Mouse (Mus musculus) small intestine, adult 2 months (tissue): Measurements from ENCODE around the gene Cacna1c. TPM values are rescaled to one million over a fixed set of nuclear protein-coding genes. Genes with fewer than 3 reads are reported as not detected.

Source experiments
- H3K27ac ChIP-seq: fragments of 200-500 bp; 2 replicates; pipeline ENCODE4 v1.5.1; 2012; ENCODE audit warnings: low read depth, low read length, control low read depth, inconsistent platforms; ENCODE audit not compliant: insufficient read depth
- H3K27me3 ChIP-seq: fragments of 200-500 bp; 2 replicates; pipeline ENCODE4 v1.6.1; 2012; ENCODE audit warnings: mild to moderate bottlenecking, moderate library complexity, low read length, inconsistent platforms; ENCODE audit not compliant: control insufficient read depth, insufficient read depth
- H3K36me3 ChIP-seq: fragments of 200-500 bp; 2 replicates; pipeline ENCODE4 v1.6.1; 2012; ENCODE audit warnings: mild to moderate bottlenecking, low read length, control low read depth, inconsistent platforms; ENCODE audit not compliant: control insufficient read depth, insufficient read depth
- H3K4me1 ChIP-seq: fragments of 200-500 bp; 2 replicates; pipeline ENCODE4 v1.6.1; 2012; ENCODE audit warnings: low read length, inconsistent platforms, mixed read lengths; ENCODE audit not compliant: control insufficient read depth, insufficient read depth, insufficient read length
- H3K4me3 ChIP-seq: fragments of 200-500 bp; 2 replicates; pipeline ENCODE4 v1.5.1; 2012; ENCODE audit warnings: low read depth, mild to moderate bottlenecking, control low read depth, inconsistent platforms, low read length, moderate library complexity
- CTCF ChIP-seq: fragments of 200-500 bp; IDR thresholded peaks from 2 replicates; pipeline ENCODE4 v1.5.1; 2012; ENCODE audit warnings: low read depth, mild to moderate bottlenecking, control low read depth, inconsistent platforms, low read length, moderate library complexity, mixed read lengths; ENCODE audit not compliant: insufficient replicate concordance, insufficient read length; ENCODE audit errors: extremely low read depth
- POLR2A ChIP-seq: fragments of 200-500 bp; IDR thresholded peaks from 2 replicates; pipeline ENCODE4 v1.6.1; 2012; ENCODE audit warnings: low read depth, mild to moderate bottlenecking, control low read depth, inconsistent platforms, low read length, moderate library complexity
- WGBS: fragments of 180-500 bp; shearing (Covaris S2); methylation state at CpG from one replicate; pipeline ENCODE4 v1.1.7; 2018; 5-methylcytosine and 5-hydroxymethylcytosine counted together
- polyA plus RNA-seq: library from polyadenylated mRNA; depleted of rRNA; stranded (reverse); fragments of >200 nt; gene quantifications from 2 replicates; pipeline ENCODE4 v1.2.3, GENCODE M21; 2012

The Cacna1c gene
- polyA plus RNA-seq, 1 experiment = 2.6 TPM

- WGBS = 50% methylated on average over 2 of the region's 2 CpGs
- Histone ChIP-seq H3K27me3 (no peaks in the 10 kb centered on the region), H3K36me3 (no peaks in the 10 kb centered on the region), H3K4me3 (no peak overlapping the region), H3K27ac (no peak overlapping the region), H3K4me1 (no peaks in the 10 kb centered on the region)
- TF ChIP-seq CTCF (no peak), POLR2A (no peak)
Observed at GRCm38 (mm10) chr6:118923926-118924325, 272.3 kb downstream of the Cacna1c start.

DNA sequence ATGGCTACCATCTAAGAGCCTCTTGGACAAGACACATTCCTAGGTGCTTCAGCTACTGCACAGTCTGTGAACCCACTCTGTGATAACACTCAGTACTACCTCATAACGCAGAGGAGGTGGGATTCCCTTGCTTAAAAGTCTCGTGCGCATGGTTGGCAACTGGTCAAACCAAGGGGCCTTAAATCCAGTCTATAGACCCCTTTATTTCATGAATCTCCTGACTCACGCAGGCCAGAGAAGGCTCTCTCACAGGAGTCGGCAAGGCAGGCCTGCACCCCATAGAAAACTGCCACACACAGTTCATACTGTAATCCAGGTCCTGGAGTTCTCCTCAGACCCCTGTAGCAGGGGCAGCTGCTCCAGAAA lies 273.0 kb downstream of the Cacna1c start:
- Histone ChIP-seq H3K36me3 (no peaks in the 10 kb centered on the region), H3K27ac (no peak overlapping the region), H3K4me1 (no peaks in the 10 kb centered on the region), H3K4me3 (no peak overlapping the region), H3K27me3 (no peaks in the 10 kb centered on the region)
- no peak for TF ChIP-seq POLR2A
- no peak for TF ChIP-seq CTCF
- WGBS = 79% methylated on average over 5 of the region's 5 CpGs

- Histone ChIP-seq H3K36me3 (no peaks in the 10 kb centered on the region), H3K27ac (no peak overlapping the region), H3K27me3 (no peaks in the 10 kb centered on the region), H3K4me3 (no peak overlapping the region), H3K4me1 (no peaks in the 10 kb centered on the region)
- TF ChIP-seq CTCF (peak; percentile 90), POLR2A (no peak)
- 24% methylated on average over 13 of the region's 13 CpGs for WGBS
Observed at GRCm38 (mm10) chr6:118922328-118923211, 273.6 kb downstream of the Cacna1c start.

- H3K4me1 ChIP-seq = no peaks in the 10 kb centered on the region
- WGBS = 69% methylated on average over 4 of the region's 4 CpGs
- H3K27me3 ChIP-seq = no peaks in the 10 kb centered on the region
- TF ChIP-seq CTCF = no peak
- TF ChIP-seq POLR2A = no peak
- no peaks in the 10 kb centered on the region for H3K36me3 ChIP-seq
- no peak overlapping the region for H3K27ac ChIP-seq
- no peak overlapping the region for H3K4me3 ChIP-seq
Observed at GRCm38 (mm10) chr6:118908176-118908575, 288.0 kb downstream of the Cacna1c start.

DNA sequence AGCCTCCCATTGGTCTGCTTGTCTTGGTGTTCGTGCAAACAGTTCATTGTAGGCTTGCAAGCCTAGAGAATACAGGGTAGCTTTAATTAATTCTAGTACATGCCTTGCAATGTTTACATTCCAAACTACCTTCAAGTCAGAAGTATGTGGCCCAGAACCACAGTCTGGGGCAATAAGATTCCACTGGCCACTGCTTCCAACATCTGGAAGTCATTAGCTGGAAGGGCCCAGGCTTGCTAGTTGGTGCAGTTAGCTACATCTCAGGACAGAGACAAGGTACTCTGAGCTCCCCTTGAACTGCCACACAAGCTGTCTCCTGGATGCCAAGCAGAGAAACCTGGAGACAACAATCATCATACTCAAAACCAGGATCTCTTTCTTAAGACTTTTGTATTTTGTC lies 288.5 kb downstream of the Cacna1c start:
- no peaks in the 10 kb centered on the region for H3K4me1 ChIP-seq
- H3K27ac ChIP-seq = no peak overlapping the region
- H3K4me3 ChIP-seq = no peak overlapping the region
- TF ChIP-seq CTCF = no peak
- no peak for TF ChIP-seq POLR2A
- WGBS = 32% methylated on average over 1 of the region's 1 CpGs
- no peaks in the 10 kb centered on the region for H3K27me3 ChIP-seq
- H3K36me3 ChIP-seq = no peaks in the 10 kb centered on the region

- H3K36me3 ChIP-seq = no peaks in the 10 kb centered on the region
Observed at GRCm38 (mm10) chr6:118906878-118907277, 289.3 kb downstream of the Cacna1c start.

DNA sequence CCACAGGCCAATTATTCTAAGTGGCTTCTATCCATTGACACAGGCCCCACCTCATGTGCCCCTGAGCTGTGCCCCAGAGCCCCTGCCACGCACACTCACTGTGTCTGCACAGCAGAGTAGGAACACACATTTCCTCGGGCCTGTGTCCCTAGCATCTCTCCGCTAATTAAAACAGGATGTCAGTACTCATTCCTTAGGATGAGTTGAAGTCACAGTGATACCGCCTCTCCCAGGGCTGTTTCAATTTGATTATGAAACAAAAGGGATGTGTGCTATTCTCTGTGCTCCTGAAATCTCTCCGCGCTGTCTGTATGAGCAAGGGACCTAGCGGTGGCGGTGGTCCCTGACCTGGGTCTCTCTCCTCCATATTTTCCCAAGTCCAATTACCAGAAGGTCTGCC lies 296.5 kb downstream of the Cacna1c start:
- H3K4me1 ChIP-seq = no peaks in the 10 kb centered on the region
- H3K4me3 ChIP-seq = no peak overlapping the region
- H3K27ac ChIP-seq = no peak overlapping the region
- TF ChIP-seq POLR2A (no peak), CTCF (no peak)
- H3K36me3 ChIP-seq = no peaks in the 10 kb centered on the region
- 91% methylated on average over 8 of the region's 8 CpGs for WGBS
- H3K27me3 ChIP-seq = no peaks in the 10 kb centered on the region

More at GRCm38 (mm10) chr6:118906878-118907277, 289.3 kb downstream of the Cacna1c start:
- TF ChIP-seq CTCF (no peak), POLR2A (no peak)
- Histone ChIP-seq H3K4me3 (no peak overlapping the region), H3K27me3 (no peaks in the 10 kb centered on the region), H3K27ac (no peak overlapping the region), H3K4me1 (no peaks in the 10 kb centered on the region)
- WGBS = 74% methylated on average over 5 of the region's 5 CpGs
